Mouse (Mus musculus) liver, embryonic 14.5 days (tissue): ENCODE data around the gene Traf2.

ENCODE experiments used
- CTCF ChIP-seq: IDR thresholded peaks from 2 replicates; pipeline ENCODE4 v1.5.1; 2016; ENCODE audit warnings: antibody characterized with exemption, low read depth, control low read depth
- EP300 ChIP-seq: IDR thresholded peaks from 2 replicates; pipeline ENCODE4 v1.6.1; 2016; ENCODE audit warnings: antibody characterized with exemption, low read depth

GRCm38 (mm10) chr2:25575432-25576027, 28.8 kb upstream of the Traf2 start:
- TF ChIP-seq CTCF (no peak), EP300 (no peak)
